Mouse (Mus musculus) cortical plate, adult 2 months (tissue): ENCODE results near the gene Mymx. TPM values are rescaled to one million over a fixed set of nuclear protein-coding genes. Genes with fewer than 3 reads are reported as not detected.
A peak's percentile ranks its signal among the peaks of the same experiment; 100 is the strongest.

Experiments used
- H3K27ac ChIP-seq: fragments of 200-500 bp; 2 replicates; pipeline ENCODE4 v1.5.1; 2012; ENCODE audit warnings: low read length, control low read depth, inconsistent platforms; ENCODE audit not compliant: insufficient read depth
- H3K4me1 ChIP-seq: fragments of 200-500 bp; 2 replicates; pipeline ENCODE4 v1.6.1; 2011; ENCODE audit warnings: low read length; ENCODE audit not compliant: control insufficient read depth, insufficient read depth
- H3K4me3 ChIP-seq: fragments of 200-500 bp; 2 replicates; pipeline ENCODE4 v1.5.1; 2011; ENCODE audit warnings: mild to moderate bottlenecking, low read length, control low read depth; ENCODE audit not compliant: insufficient read depth
- CTCF ChIP-seq: fragments of 200-500 bp; IDR thresholded peaks from 2 replicates; pipeline ENCODE4 v1.5.1; 2011; ENCODE audit warnings: mild to moderate bottlenecking, control low read depth, low read length; ENCODE audit not compliant: insufficient read depth; ENCODE audit errors: extremely low read depth
- POLR2A ChIP-seq: fragments of 200-500 bp; IDR thresholded peaks from 2 replicates; pipeline ENCODE4 v1.6.1; 2011; ENCODE audit warnings: mild to moderate bottlenecking, low read length, control low read depth; ENCODE audit not compliant: insufficient read depth; ENCODE audit errors: extremely low read depth
- polyA plus RNA-seq: library from polyadenylated mRNA; depleted of rRNA; stranded (reverse); fragments of >200 nt; gene quantifications from 2 replicates; pipeline ENCODE4 v1.2.3, GENCODE M21; 2012; rRNA removed

The Mymx gene
- polyA plus RNA-seq, 1 experiment, result not detected

- Histone ChIP-seq H3K27ac (no peak overlapping the region), H3K4me3 (no peak overlapping the region), H3K4me1 (0 out of 2 replicates have a peak, but pooled peaks cover 2% of the 10 kb centered on the region)
- TF ChIP-seq CTCF, result no peak
- TF ChIP-seq POLR2A, result no peak
These were observed 47.5 kb downstream of the Mymx start for GRCm38 (mm10) chr17:45554420-45554819.

DNA sequence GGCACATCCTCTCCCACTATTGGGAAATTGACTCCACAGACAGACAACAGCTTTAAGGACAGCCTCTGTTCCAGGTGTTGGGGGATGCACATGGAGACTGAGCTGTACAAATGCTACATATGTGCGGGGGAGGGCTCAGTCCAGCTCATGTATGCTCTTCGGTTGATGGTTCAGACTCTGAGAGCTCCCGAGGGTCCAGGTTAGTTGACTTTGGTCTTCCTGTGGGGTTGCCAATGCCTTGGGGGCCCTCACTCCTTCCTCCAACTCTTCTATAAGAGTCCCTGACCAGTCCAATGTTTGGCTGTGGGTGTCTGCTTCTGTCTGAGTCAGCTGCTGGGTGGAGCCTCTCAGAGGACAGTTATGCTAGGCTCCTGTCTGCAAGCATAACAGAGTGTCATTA is 48.8 kb downstream of the Mymx start:
- H3K4me3 ChIP-seq, result no peak overlapping the region
- no peak overlapping the region for H3K27ac ChIP-seq
- peaks cover 3% of the 10 kb centered on the region; the same call in 1 of the 2 replicates for H3K4me1 ChIP-seq
- TF ChIP-seq CTCF (no peak), POLR2A (no peak)

- peak; percentile 98 for TF ChIP-seq CTCF
- TF ChIP-seq POLR2A, result no peak
- peaks cover 3% of the 10 kb centered on the region; the same call in 1 of the 2 replicates for H3K4me1 ChIP-seq
- H3K27ac ChIP-seq, result no peak overlapping the region
- no peak overlapping the region for H3K4me3 ChIP-seq
These were observed 50.0 kb downstream of the Mymx start for GRCm38 (mm10) chr17:45551816-45552451.

DNA sequence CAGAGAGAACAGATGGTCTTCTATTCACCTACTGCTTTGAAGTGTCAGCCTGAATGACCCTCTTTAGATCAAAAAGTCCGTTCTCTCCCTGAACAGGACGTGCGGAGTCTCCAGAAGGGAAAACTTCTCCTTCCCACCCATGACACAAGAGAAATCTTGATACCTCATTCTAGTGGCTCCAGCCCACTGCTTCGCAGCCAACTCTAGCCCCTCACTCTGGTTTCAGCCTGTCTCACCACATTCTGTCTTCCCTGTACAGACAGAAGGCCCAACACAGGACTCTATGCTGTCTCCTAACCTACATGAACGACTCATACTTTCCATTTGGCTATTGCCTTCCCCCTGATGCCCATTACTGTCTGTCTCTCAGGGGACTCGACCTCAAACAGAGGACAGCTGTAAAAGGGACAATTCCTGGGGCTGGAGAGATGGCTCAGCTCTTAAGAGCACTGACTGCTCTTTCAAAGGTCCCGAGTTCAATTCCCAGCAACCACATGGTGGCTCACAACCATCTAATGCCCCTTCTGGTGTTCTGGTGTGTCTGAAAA is 50.6 kb downstream of the Mymx start:
- H3K4me3 ChIP-seq, result no peak overlapping the region
- TF ChIP-seq CTCF (no peak), POLR2A (no peak)

More for the DNA sequence above, 50.6 kb downstream of the Mymx start:
- H3K4me1 ChIP-seq, result peaks cover 3% of the 10 kb centered on the region; the same call in 1 of the 2 replicates
- no peak overlapping the region for H3K27ac ChIP-seq

Other genes with a start within 250 kb of the Mymx start
- 28.6 and 29.7 TPM in 2 replicates for gene Cdc5l, start 168.4 kb downstream of the Mymx start, polyA plus RNA-seq
- 4.0 and 4.3 TPM in 2 replicates for gene Spats1, start 126.7 kb downstream of the Mymx start, polyA plus RNA-seq
- gene Aars2, start 95.3 kb downstream of the Mymx start, polyA plus RNA-seq, result 29.1 and 31.0 TPM in 2 replicates
- gene Tcte1, start 78.7 kb downstream of the Mymx start, polyA plus RNA-seq, result 3.4 and 3.7 TPM in 2 replicates
- gene Tmem151b, start 52.4 kb downstream of the Mymx start, polyA plus RNA-seq, result 85.7 and 94.1 TPM in 2 replicates
- gene Nfkbie, start 46.4 kb downstream of the Mymx start, polyA plus RNA-seq, result 2.1 and 2.3 TPM in 2 replicates
- 52.4 and 52.6 TPM in 2 replicates for gene Slc35b2, start 38.2 kb downstream of the Mymx start, polyA plus RNA-seq
- 980 and 997 TPM in 2 replicates for gene Hsp90ab1, start 28.8 kb downstream of the Mymx start, polyA plus RNA-seq
- gene Slc29a1, start 2.5 kb downstream of the Mymx start, polyA plus RNA-seq, result 35.9 and 37.6 TPM in 2 replicates
- gene Capn11, start 57.2 kb upstream of the Mymx start, polyA plus RNA-seq, result 0.21 and 2.1 TPM in 2 replicates
- gene Mrpl14, start 84.2 kb upstream of the Mymx start, polyA plus RNA-seq, result 57.1 and 63.8 TPM in 2 replicates
- 206 and 219 TPM in 2 replicates for gene Tmem63b, start 84.8 kb upstream of the Mymx start, polyA plus RNA-seq
- 0.44 TPM in 1 of 2 replicates, not detected in the other for gene 1600014C23Rik, start 131.7 kb upstream of the Mymx start, polyA plus RNA-seq